Mouse (Mus musculus) kidney, embryonic 15.5 days (tissue): ENCODE results near the gene Smad6. TPM values are rescaled to one million over a fixed set of nuclear protein-coding genes. Genes with fewer than 3 reads are reported as not detected.
A peak's percentile ranks its signal among the peaks of the same experiment; 100 is the strongest.

ENCODE experiments used
- ATAC-seq: fragments of 200-750 bp; cut with Nextera tagmentation; replicated peaks from 2 replicates; pipeline ENCODE4 v1.8.0; 2017; ENCODE audit warnings: moderate TSS enrichment; ENCODE audit not compliant: low FRiP score
- H3K27ac ChIP-seq: fragments of 300-500 bp; sonication (generic); 2 replicates; pipeline ENCODE4 v1.5.1; 2015; ENCODE audit warnings: mild to moderate bottlenecking, inconsistent platforms
- H3K27me3 ChIP-seq: fragments of 300-500 bp; sonication (generic); 2 replicates; pipeline ENCODE4 v1.6.1; 2015; ENCODE audit warnings: inconsistent platforms
- H3K36me3 ChIP-seq: fragments of 300-500 bp; sonication (generic); 2 replicates; pipeline ENCODE4 v1.6.1; 2015; ENCODE audit warnings: inconsistent platforms
- H3K4me1 ChIP-seq: fragments of 300-500 bp; sonication (generic); 2 replicates; pipeline ENCODE4 v1.6.1; 2015; ENCODE audit warnings: inconsistent platforms
- H3K4me2 ChIP-seq: fragments of 300-500 bp; sonication (generic); 2 replicates; pipeline ENCODE4 v1.6.1; 2015; ENCODE audit warnings: moderate library complexity, mild to moderate bottlenecking, inconsistent platforms
- H3K4me3 ChIP-seq: fragments of 300-500 bp; sonication (generic); replicated peaks from 2 replicates; pipeline ENCODE4 v1.5.1; 2015; ENCODE audit warnings: mild to moderate bottlenecking, inconsistent platforms
- H3K9ac ChIP-seq: fragments of 300-500 bp; sonication (generic); 2 replicates; pipeline ENCODE4 v1.6.1; 2015; ENCODE audit warnings: mild to moderate bottlenecking, inconsistent platforms
- H3K9me3 ChIP-seq: fragments of 300-500 bp; sonication (generic); replicated peaks from 2 replicates; pipeline ENCODE4 v1.6.1; 2016; ENCODE audit warnings: inconsistent platforms
- WGBS: fragments of 180-500 bp; shearing (Covaris S2); methylation state at CpG from one replicate; pipeline ENCODE4 v1.1.7; 2015; ENCODE audit warnings: mixed read lengths; 5-methylcytosine and 5-hydroxymethylcytosine counted together
- polyA plus RNA-seq: library from polyadenylated mRNA; unstranded; fragments of >200 nt; fragmentation: Nextera tagmentation; extraction: Ambion mirVana; gene quantifications from 2 replicates; pipeline ENCODE4 v1.2.1, GENCODE M21; 2015

Smad6 gene
- polyA plus RNA-seq, 1 experiment from 2014 or later: 12.3 TPM

- Histone ChIP-seq H3K36me3 (peaks cover 5% of the 10 kb centered on the region; the same call in 1 of the 2 replicates), H3K27me3 (no peaks in the 10 kb centered on the region), H3K4me2 (peak overlapping the region; percentile 48), H3K27ac (peak overlapping the region; percentile 92), H3K4me1 (peaks cover 99% of the 10 kb centered on the region), H3K9me3 (no peaks in the 10 kb centered on the region), H3K9ac (0 out of 2 replicates have a peak overlapping the region, but pooled peaks have one; percentile 3), H3K4me3 (no peak overlapping the region)
- 9% methylated on average over 18 of the region's 18 CpGs for WGBS
- ATAC-seq: peak; percentile 38
These were observed 41.4 kb downstream of the Smad6 start for GRCm38 (mm10) chr9:63980179-63981086.

GRCm38 (mm10) chr9:63979275-63979674 is 42.6 kb downstream of the Smad6 start:
- Histone ChIP-seq H3K4me2 (no peak overlapping the region), H3K9me3 (no peaks in the 10 kb centered on the region), H3K36me3 (peaks cover 5% of the 10 kb centered on the region; the same call in 1 of the 2 replicates), H3K27ac (peak overlapping the region; percentile 92; the same call in 1 of the 2 replicates), H3K4me1 (peaks cover 99% of the 10 kb centered on the region), H3K4me3 (no peak overlapping the region), H3K27me3 (no peaks in the 10 kb centered on the region), H3K9ac (no peak overlapping the region)
- WGBS: 47% methylated on average over 2 of the region's 2 CpGs
- ATAC-seq: no peak

- Histone ChIP-seq H3K9me3 (no peaks in the 10 kb centered on the region), H3K4me2 (no peak overlapping the region), H3K4me3 (no peak overlapping the region), H3K27me3 (no peaks in the 10 kb centered on the region), H3K27ac (no peak overlapping the region), H3K4me1 (peaks cover 99% of the 10 kb centered on the region), H3K36me3 (peaks cover 5% of the 10 kb centered on the region; the same call in 1 of the 2 replicates), H3K9ac (no peak overlapping the region)
- no peak for ATAC-seq
- 74% methylated on average over 7 of the region's 7 CpGs for WGBS
These were observed 43.2 kb downstream of the Smad6 start for GRCm38 (mm10) chr9:63978682-63979081.

GRCm38 (mm10) chr9:63975996-63976395 is 45.9 kb downstream of the Smad6 start:
- Histone ChIP-seq H3K36me3 (peaks cover 8% of the 10 kb centered on the region), H3K4me1 (peaks cover 97% of the 10 kb centered on the region), H3K9ac (no peak overlapping the region; the same call in 1 of the 2 replicates), H3K4me3 (no peak overlapping the region), H3K27ac (peak overlapping the region; percentile 51; the same call in 1 of the 2 replicates), H3K27me3 (no peaks in the 10 kb centered on the region), H3K4me2 (0 out of 2 replicates have a peak overlapping the region, but pooled peaks have one; percentile 26), H3K9me3 (no peaks in the 10 kb centered on the region)
- 24% methylated on average over 11 of the region's 11 CpGs for WGBS
- peak; percentile 41 for ATAC-seq

- peak overlapping the region; percentile 75 for H3K27ac ChIP-seq
- H3K36me3 ChIP-seq: peaks cover 8% of the 10 kb centered on the region
- H3K27me3 ChIP-seq: no peaks in the 10 kb centered on the region
- H3K4me1 ChIP-seq: peaks cover 97% of the 10 kb centered on the region
- no peak overlapping the region for H3K4me3 ChIP-seq
- ATAC-seq: no peak
- peak overlapping the region; percentile 18; the same call in 1 of the 2 replicates for H3K9ac ChIP-seq
- no peak overlapping the region for H3K4me2 ChIP-seq
- H3K9me3 ChIP-seq: no peaks in the 10 kb centered on the region
- 38% methylated on average over 13 of the region's 13 CpGs for WGBS
These were observed 47.4 kb downstream of the Smad6 start for GRCm38 (mm10) chr9:63974258-63975023.

- Histone ChIP-seq H3K4me2 (no peak overlapping the region), H3K9me3 (no peaks in the 10 kb centered on the region), H3K27me3 (no peaks in the 10 kb centered on the region), H3K9ac (0 out of 2 replicates have a peak overlapping the region, but pooled peaks have one; percentile 18), H3K27ac (peak overlapping the region; percentile 75), H3K4me3 (no peak overlapping the region), H3K36me3 (peaks cover 8% of the 10 kb centered on the region), H3K4me1 (peaks cover 97% of the 10 kb centered on the region)
- WGBS: 31% methylated on average over 14 of the region's 14 CpGs
- no peak for ATAC-seq
These were observed 48.1 kb downstream of the Smad6 start for GRCm38 (mm10) chr9:63973662-63974190.

GRCm38 (mm10) chr9:63972576-63973290 is 49.1 kb downstream of the Smad6 start:
- no peak overlapping the region for H3K4me2 ChIP-seq
- 88% methylated on average over 11 of the region's 11 CpGs for whole genome bisulfite sequencing
- no peak overlapping the region for H3K27ac ChIP-seq
- no peaks in the 10 kb centered on the region for H3K9me3 ChIP-seq
- ATAC-seq: no peak
- peaks cover 97% of the 10 kb centered on the region for H3K4me1 ChIP-seq
- H3K27me3 ChIP-seq: no peaks in the 10 kb centered on the region
- H3K36me3 ChIP-seq: peaks cover 8% of the 10 kb centered on the region
- H3K9ac ChIP-seq: no peak overlapping the region
- H3K4me3 ChIP-seq: no peak overlapping the region

- ATAC-seq: no peak
- Histone ChIP-seq H3K9ac (no peak overlapping the region), H3K4me1 (peaks cover 96% of the 10 kb centered on the region), H3K36me3 (peaks cover 8% of the 10 kb centered on the region), H3K4me2 (no peak overlapping the region), H3K9me3 (no peaks in the 10 kb centered on the region), H3K27me3 (no peaks in the 10 kb centered on the region), H3K4me3 (no peak overlapping the region), H3K27ac (no peak overlapping the region)
- 63% methylated on average over 4 of the region's 4 CpGs for WGBS
These were observed 50.3 kb downstream of the Smad6 start for GRCm38 (mm10) chr9:63971557-63971956.

- Histone ChIP-seq H3K4me1 (peaks cover 96% of the 10 kb centered on the region), H3K27ac (peak overlapping the region; percentile 86), H3K9ac (no peak overlapping the region), H3K9me3 (no peaks in the 10 kb centered on the region), H3K36me3 (peaks cover 8% of the 10 kb centered on the region), H3K4me2 (no peak overlapping the region), H3K27me3 (no peaks in the 10 kb centered on the region), H3K4me3 (no peak overlapping the region)
- WGBS: 62% methylated on average over 6 of the region's 6 CpGs
- ATAC-seq: no peak
These were observed 51.0 kb downstream of the Smad6 start for GRCm38 (mm10) chr9:63970836-63971235.

GRCm38 (mm10) chr9:63970388-63970787 is 51.5 kb downstream of the Smad6 start:
- H3K4me3 ChIP-seq: no peak overlapping the region
- H3K4me2 ChIP-seq: no peak overlapping the region
- H3K9ac ChIP-seq: peak overlapping the region; percentile 21; the same call in 1 of the 2 replicates
- H3K4me1 ChIP-seq: peaks cover 96% of the 10 kb centered on the region
- ATAC-seq: no peak
- peak overlapping the region; percentile 86 for H3K27ac ChIP-seq
- H3K9me3 ChIP-seq: no peaks in the 10 kb centered on the region
- no peaks in the 10 kb centered on the region for H3K27me3 ChIP-seq
- WGBS: 48% methylated on average over 12 of the region's 12 CpGs
- H3K36me3 ChIP-seq: peaks cover 8% of the 10 kb centered on the region

- Histone ChIP-seq H3K4me3 (no peak overlapping the region), H3K9ac (no peak overlapping the region), H3K36me3 (peaks cover 9% of the 10 kb centered on the region), H3K4me2 (no peak overlapping the region), H3K27me3 (no peaks in the 10 kb centered on the region), H3K27ac (peak overlapping the region; percentile 86), H3K4me1 (peaks cover 96% of the 10 kb centered on the region), H3K9me3 (no peaks in the 10 kb centered on the region)
- 80% methylated on average over 10 of the region's 10 CpGs for WGBS
- ATAC-seq: no peak
These were observed 52.4 kb downstream of the Smad6 start for GRCm38 (mm10) chr9:63969467-63969866.
